Mouse (Mus musculus): Measurements from ENCODE around the gene Gng8. TPM values are rescaled to one million over a fixed set of nuclear protein-coding genes. Genes with fewer than 3 reads are reported as not detected.

Gene Gng8
- polyA plus RNA-seq, 2 experiments: 17.8 to 63.3 TPM

DNA sequence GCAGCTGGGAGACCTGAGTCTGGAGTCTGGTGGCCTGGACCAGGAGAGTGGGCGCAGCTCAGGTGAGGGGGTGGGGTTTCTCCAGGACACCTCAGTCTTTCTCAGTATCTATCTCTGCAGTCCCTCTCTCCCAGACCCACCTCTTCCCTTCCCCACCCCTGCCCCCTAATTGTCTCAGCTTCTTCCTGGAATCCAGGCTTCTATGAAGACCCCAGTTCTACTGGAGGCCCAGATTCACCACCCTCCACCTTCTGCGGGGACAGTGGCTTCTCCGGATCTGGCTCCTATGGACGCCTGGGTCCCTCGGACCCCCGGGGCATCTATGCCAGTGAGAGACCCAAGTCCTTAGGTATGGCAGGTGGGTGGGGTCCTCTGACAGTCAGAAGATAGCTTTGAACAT lies 8.4 kb upstream of the Gng8 start:
- Histone ChIP-seq H3K4me3 (replicated peaks; ENCODE audit: low read length) (no peak overlapping the region), H3K27me3 (ENCODE audit: control insufficient read depth, insufficient read depth, low read length) (no peaks in the 10 kb centered on the region), H3K36me3 (ENCODE audit: control insufficient read depth, insufficient read depth, low read length) (peaks cover 79% of the 10 kb centered on the region), H3K4me2 (replicated peaks; ENCODE audit: low read depth, low read length, severe bottlenecking) (no peak overlapping the region), H3K27ac (replicated peaks; ENCODE audit: low read depth, low read length) (no peak overlapping the region), H3K9me3 (ENCODE audit: control insufficient read depth, low read length) (peaks cover 9% of the 10 kb centered on the region), H3K4me1 (ENCODE audit: control insufficient read depth, insufficient read depth, low read length) (peaks cover 7% of the 10 kb centered on the region; the same call in 1 of the 2 replicates), H3K9ac (ENCODE audit: low read depth, low read length, severe bottlenecking) (no peak overlapping the region)
- WGBS: 90% methylated on average over 6 of the region's 6 CpGs
- ATAC-seq (ENCODE audit: low FRiP score, low read depth) (no peak), DNase-seq (ENCODE audit: low spot score) (no peak)
- no peak for TF ChIP-seq POLR2A (IDR thresholded peaks at IDR 0.05; ENCODE audit: borderline replicate concordance, extremely low read depth, insufficient read depth, insufficient read length)

DNA sequence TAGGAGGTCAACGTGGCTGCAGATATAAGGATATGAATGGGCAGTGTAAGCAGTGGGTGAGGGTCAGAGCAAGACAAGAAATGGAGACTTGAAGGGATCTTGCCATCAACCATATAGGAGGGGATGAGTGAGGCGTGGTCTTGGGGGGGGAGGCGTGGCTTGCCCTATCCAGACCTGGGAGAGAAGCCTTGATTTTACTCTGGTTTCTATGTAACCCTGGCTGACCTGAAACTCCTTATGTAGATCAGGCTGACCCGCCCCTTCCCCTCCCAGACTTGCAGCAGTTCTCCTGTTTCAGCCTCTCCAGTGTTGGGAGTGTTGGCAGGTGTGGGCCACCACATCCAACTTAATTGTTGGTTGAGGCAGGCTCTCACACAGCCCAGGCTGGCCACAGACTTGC lies 7.3 kb upstream of the Gng8 start:
- H3K4me1 ChIP-seq (ENCODE audit: control insufficient read depth, insufficient read depth, low read length): peaks cover 7% of the 10 kb centered on the region; the same call in 1 of the 2 replicates
- H3K9ac ChIP-seq (ENCODE audit: low read depth, low read length, severe bottlenecking): no peak overlapping the region
- no peak for TF ChIP-seq POLR2A (IDR thresholded peaks at IDR 0.05; ENCODE audit: borderline replicate concordance, extremely low read depth, insufficient read depth, insufficient read length)
- ATAC-seq (ENCODE audit: low FRiP score, low read depth) (no peak), DNase-seq (ENCODE audit: low spot score) (no peak)
- H3K36me3 ChIP-seq (ENCODE audit: control insufficient read depth, insufficient read depth, low read length): peaks cover 75% of the 10 kb centered on the region
- no peak overlapping the region for H3K27ac ChIP-seq (replicated peaks; ENCODE audit: low read depth, low read length)
- H3K4me3 ChIP-seq (replicated peaks; ENCODE audit: low read length): no peak overlapping the region
- H3K27me3 ChIP-seq (ENCODE audit: control insufficient read depth, insufficient read depth, low read length): no peaks in the 10 kb centered on the region
- no peak overlapping the region for H3K4me2 ChIP-seq (replicated peaks; ENCODE audit: low read depth, low read length, severe bottlenecking)
- H3K9me3 ChIP-seq (ENCODE audit: control insufficient read depth, low read length): peaks cover 9% of the 10 kb centered on the region
- WGBS: 72% methylated on average over 4 of the region's 4 CpGs

DNA sequence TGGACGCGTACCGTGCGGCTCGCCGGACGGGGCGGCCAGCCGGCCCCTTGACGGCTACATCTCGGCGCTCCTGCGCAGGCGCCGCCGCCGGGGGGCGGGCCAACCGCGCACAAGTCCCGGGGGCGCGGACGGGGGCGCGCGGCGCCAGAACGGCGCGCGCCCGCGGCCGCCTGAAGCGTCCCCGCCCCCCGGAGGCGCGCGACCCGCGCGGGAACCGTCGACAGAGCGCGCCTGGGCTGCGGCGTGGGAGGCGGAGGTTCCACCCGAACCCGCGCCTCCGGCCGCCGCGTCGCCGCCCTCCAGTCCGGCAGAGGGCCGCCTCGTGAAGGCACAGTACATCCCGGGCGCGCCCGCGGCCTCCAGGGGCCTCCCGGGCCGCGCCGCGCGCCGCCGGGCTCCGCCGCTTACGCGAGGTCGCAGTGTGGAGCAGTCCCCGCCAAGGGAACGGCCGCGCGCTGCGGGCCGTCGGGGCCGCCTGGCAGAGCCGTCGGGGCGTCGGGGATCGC lies 6.3 kb upstream of the Gng8 start:
- Histone ChIP-seq H3K4me1 (ENCODE audit: control insufficient read depth, insufficient read depth, low read length) (peaks cover 3% of the 10 kb centered on the region; the same call in 1 of the 2 replicates), H3K36me3 (ENCODE audit: control insufficient read depth, insufficient read depth, low read length) (peaks cover 73% of the 10 kb centered on the region), H3K27me3 (ENCODE audit: control insufficient read depth, insufficient read depth, low read length) (no peaks in the 10 kb centered on the region), H3K9ac (ENCODE audit: low read depth, low read length, severe bottlenecking) (no peak overlapping the region), H3K9me3 (ENCODE audit: control insufficient read depth, low read length) (peaks cover 9% of the 10 kb centered on the region), H3K4me3 (replicated peaks; ENCODE audit: low read length) (peak overlapping the region; percentile 21), H3K4me2 (replicated peaks; ENCODE audit: low read depth, low read length, severe bottlenecking) (peak overlapping the region; percentile 28; the same call in 1 of the 2 replicates), H3K27ac (replicated peaks; ENCODE audit: low read depth, low read length) (no peak overlapping the region)
- no peak for ATAC-seq (ENCODE audit: low FRiP score, low read depth)
- 33% methylated on average over 29 of the region's 95 CpGs for WGBS
- no peak for DNase-seq (ENCODE audit: low spot score)
- TF ChIP-seq POLR2A (IDR thresholded peaks at IDR 0.05; ENCODE audit: borderline replicate concordance, extremely low read depth, insufficient read depth, insufficient read length): no peak

DNA sequence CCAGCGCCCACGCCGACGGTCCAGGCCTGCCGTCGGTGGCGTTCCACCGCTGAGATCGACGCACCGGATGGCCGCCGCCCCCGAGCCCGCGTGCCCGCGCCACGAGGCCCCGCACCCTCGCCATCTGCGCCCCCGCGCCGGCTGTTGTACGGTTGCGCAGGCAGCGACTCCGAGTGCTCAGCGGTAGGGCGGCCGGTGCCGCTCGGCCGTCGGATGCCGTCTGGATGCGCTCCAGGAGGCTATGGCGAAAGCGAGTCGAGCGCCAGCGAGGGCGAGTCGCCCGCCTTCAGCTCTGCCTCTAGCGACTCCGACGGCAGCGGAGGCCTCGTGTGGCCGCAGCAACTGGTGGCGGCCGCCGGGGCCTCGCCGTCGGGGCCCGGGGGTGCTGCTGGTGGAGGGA lies 5.7 kb upstream of the Gng8 start:
- no peak overlapping the region for H3K27ac ChIP-seq (replicated peaks; ENCODE audit: low read depth, low read length)
- H3K4me2 ChIP-seq (replicated peaks; ENCODE audit: low read depth, low read length, severe bottlenecking): no peak overlapping the region

DNA sequence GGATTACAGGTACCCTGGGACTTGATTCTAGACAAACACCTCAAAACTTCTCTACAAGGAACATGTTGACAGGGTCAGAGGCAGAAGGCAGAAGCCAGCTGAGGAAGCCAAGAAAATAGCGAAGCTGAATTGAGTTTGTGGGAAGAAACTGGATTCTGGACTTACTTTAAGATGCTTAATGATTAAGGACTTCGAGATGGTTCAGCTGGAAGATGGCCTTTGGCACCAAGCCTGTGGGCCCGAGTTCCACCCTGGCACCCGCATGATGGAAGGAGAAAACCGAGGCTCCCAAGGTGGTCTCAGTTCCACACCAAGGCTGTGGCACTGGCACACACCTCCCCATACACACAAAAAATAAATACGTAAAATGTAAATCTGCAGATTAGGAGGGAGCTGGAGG lies 1.1 kb upstream of the Gng8 start:
- Histone ChIP-seq H3K4me3 (replicated peaks; ENCODE audit: low read length) (peak overlapping the region; percentile 30), H3K9me3 (ENCODE audit: control insufficient read depth, low read length) (peaks cover 7% of the 10 kb centered on the region), H3K4me2 (replicated peaks; ENCODE audit: low read depth, low read length, severe bottlenecking) (peak overlapping the region; percentile 71), H3K9ac (ENCODE audit: low read depth, low read length, severe bottlenecking) (peak overlapping the region; percentile 45), H3K4me1 (ENCODE audit: control insufficient read depth, insufficient read depth, low read length) (peaks cover 34% of the 10 kb centered on the region), H3K36me3 (ENCODE audit: control insufficient read depth, insufficient read depth, low read length) (peaks cover 32% of the 10 kb centered on the region), H3K27me3 (ENCODE audit: control insufficient read depth, insufficient read depth, low read length) (no peaks in the 10 kb centered on the region), H3K27ac (replicated peaks; ENCODE audit: low read depth, low read length) (peak overlapping the region; percentile 90)
- peak; percentile 2 for ATAC-seq (ENCODE audit: low FRiP score, low read depth)
- WGBS: 13% methylated on average over 6 of the region's 6 CpGs
- DNase-seq (ENCODE audit: low spot score): no peak
- no peak for TF ChIP-seq POLR2A (IDR thresholded peaks at IDR 0.05; ENCODE audit: borderline replicate concordance, extremely low read depth, insufficient read depth, insufficient read length)

More for the DNA sequence above, 5.7 kb upstream of the Gng8 start:
- H3K4me3 ChIP-seq (replicated peaks; ENCODE audit: low read length): peak overlapping the region; percentile 21
- no peaks in the 10 kb centered on the region for H3K27me3 ChIP-seq (ENCODE audit: control insufficient read depth, insufficient read depth, low read length)
- 55% methylated on average over 49 of the region's 59 CpGs for WGBS
- no peak for ATAC-seq (ENCODE audit: low FRiP score, low read depth)
- no peak for DNase-seq (ENCODE audit: low spot score)
- H3K36me3 ChIP-seq (ENCODE audit: control insufficient read depth, insufficient read depth, low read length): peaks cover 71% of the 10 kb centered on the region
- 0 out of 2 replicates have a peak, but pooled peaks cover 4% of the 10 kb centered on the region for H3K4me1 ChIP-seq (ENCODE audit: control insufficient read depth, insufficient read depth, low read length)
- TF ChIP-seq POLR2A (IDR thresholded peaks at IDR 0.05; ENCODE audit: borderline replicate concordance, extremely low read depth, insufficient read depth, insufficient read length): no peak
- H3K9ac ChIP-seq (ENCODE audit: low read depth, low read length, severe bottlenecking): no peak overlapping the region
- H3K9me3 ChIP-seq (ENCODE audit: control insufficient read depth, low read length): peaks cover 9% of the 10 kb centered on the region
